Mouse (Mus musculus) testis, adult 2 months (tissue): ENCODE results near the gene Etfbkmt.

Experiments
- CTCF ChIP-seq: fragments of 200-500 bp; IDR thresholded peaks from 2 replicates; pipeline ENCODE4 v1.5.1; 2012; ENCODE audit warnings: low read depth, mild to moderate bottlenecking, inconsistent platforms, low read length, moderate library complexity; ENCODE audit not compliant: control insufficient read depth, insufficient read depth, insufficient replicate concordance
- POLR2A ChIP-seq: fragments of 200-500 bp; IDR thresholded peaks from 2 replicates; pipeline ENCODE4 v1.6.1; 2012; ENCODE audit warnings: low read depth, mild to moderate bottlenecking, inconsistent platforms, low read length, moderate library complexity; ENCODE audit not compliant: control insufficient read depth

GRCm38 (mm10) chr6:149108909-149109308, 30.7 kb upstream of the Etfbkmt start:
- TF ChIP-seq CTCF: no peak
- TF ChIP-seq POLR2A: no peak
